Mouse (Mus musculus) lung, adult 2 months (tissue): Measurements from ENCODE around the gene Lrrc66.

Experiments used
- CTCF ChIP-seq: fragments of 200-500 bp; IDR thresholded peaks from 2 replicates; pipeline ENCODE4 v1.5.1; 2011; ENCODE audit warnings: mild to moderate bottlenecking, low read length, control low read depth; ENCODE audit not compliant: insufficient read depth
- POLR2A ChIP-seq: fragments of 200-500 bp; IDR thresholded peaks from 2 replicates; pipeline ENCODE4 v1.6.1; 2011; ENCODE audit warnings: low read depth, mild to moderate bottlenecking, control low read depth, low read length, borderline replicate concordance; ENCODE audit errors: extremely low read depth

- TF ChIP-seq CTCF (no peak), POLR2A (no peak; the same call in 1 of the 2 replicates)
Observed at GRCm38 (mm10) chr5:73647261-73647900, 15.1 kb upstream of the Lrrc66 start, which contains the start of gene Sgcb.
